Mouse (Mus musculus) urinary bladder, adult 2 months (tissue): ENCODE data around the gene Csmd2. TPM values are rescaled to one million over a fixed set of nuclear protein-coding genes. Genes with fewer than 3 reads are reported as not detected.

Experiments
- DNase-seq: peaks from one replicate; pipeline ENCODE4 v3.0.0; 2022; ENCODE audit warnings: low spot score
- polyA plus RNA-seq: library from polyadenylated mRNA; depleted of rRNA; stranded (reverse); fragments of >200 nt; gene quantifications from 2 replicates; pipeline ENCODE4 v1.2.3, GENCODE M21; 2012

Gene Csmd2
- polyA plus RNA-seq, 1 experiment: not detected

GRCm38 (mm10) chr4:128241075-128241853 is 253.6 kb downstream of the Csmd2 start:
- DNase-seq: no peak

- DNase-seq: no peak
These were observed 254.2 kb downstream of the Csmd2 start for GRCm38 (mm10) chr4:128241854-128242356.

- DNase-seq: no peak
These were observed 257.5 kb downstream of the Csmd2 start for GRCm38 (mm10) chr4:128245201-128245600.

GRCm38 (mm10) chr4:128248676-128249075 is 261.0 kb downstream of the Csmd2 start:
- DNase-seq: no peak

GRCm38 (mm10) chr4:128259211-128259610 is 271.6 kb downstream of the Csmd2 start:
- DNase-seq: no peak

GRCm38 (mm10) chr4:128260907-128261560 is 273.4 kb downstream of the Csmd2 start, which contains the start of gene Hmgb4:
Gene Hmgb4, minus strand, starts transcription at chr4:128260957.
- DNase-seq: no peak

GRCm38 (mm10) chr4:128264491-128264890 is 276.8 kb downstream of the Csmd2 start:
- DNase-seq: no peak

GRCm38 (mm10) chr4:128265341-128265740 is 277.7 kb downstream of the Csmd2 start:
- DNase-seq: no peak

- DNase-seq: no peak
These were observed 281.7 kb downstream of the Csmd2 start for GRCm38 (mm10) chr4:128269261-128269875.

GRCm38 (mm10) chr4:128270177-128270576 is 282.5 kb downstream of the Csmd2 start:
- DNase-seq: no peak

GRCm38 (mm10) chr4:128270931-128271330 is 283.3 kb downstream of the Csmd2 start:
- no peak for DNase-seq

GRCm38 (mm10) chr4:128272501-128272900 is 284.8 kb downstream of the Csmd2 start:
- DNase-seq: no peak

GRCm38 (mm10) chr4:128273146-128273545 is 285.5 kb downstream of the Csmd2 start:
- DNase-seq: no peak

GRCm38 (mm10) chr4:128275116-128275515 is 287.5 kb downstream of the Csmd2 start:
- DNase-seq: no peak

- no peak for DNase-seq
These were observed 287.9 kb downstream of the Csmd2 start for GRCm38 (mm10) chr4:128275586-128275985.

- DNase-seq: no peak
These were observed 297.4 kb downstream of the Csmd2 start for GRCm38 (mm10) chr4:128285009-128285408.

- DNase-seq: no peak
These were observed 300.4 kb downstream of the Csmd2 start for GRCm38 (mm10) chr4:128288095-128288494.

- DNase-seq: no peak
These were observed 316.4 kb downstream of the Csmd2 start for GRCm38 (mm10) chr4:128304049-128304448.

GRCm38 (mm10) chr4:128306011-128306410 is 318.4 kb downstream of the Csmd2 start:
- DNase-seq: no peak

GRCm38 (mm10) chr4:128315328-128315727 is 327.7 kb downstream of the Csmd2 start:
- DNase-seq: no peak

GRCm38 (mm10) chr4:128317951-128318350 is 330.3 kb downstream of the Csmd2 start:
- no peak for DNase-seq

- DNase-seq: no peak
These were observed 337.9 kb downstream of the Csmd2 start for GRCm38 (mm10) chr4:128325511-128325910.
